Mouse (Mus musculus) liver, embryonic 13.5 days (tissue): ENCODE data around the gene Tprgl. TPM values are rescaled to one million over a fixed set of nuclear protein-coding genes. Genes with fewer than 3 reads are reported as not detected.
A peak's percentile ranks its signal among the peaks of the same experiment; 100 is the strongest.

Source experiments
- ATAC-seq: fragments of 200-750 bp; cut with Nextera tagmentation; 2 replicates; pipeline ENCODE4 v1.8.0; 2017; ENCODE audit warnings: low read depth, mild to moderate bottlenecking, moderate number of reproducible peaks, moderate library complexity
- DNase-seq: peaks from one replicate; pipeline ENCODE4 v3.0.0; 2022
- H3K27ac ChIP-seq: fragments of 300-500 bp; sonication (generic); 2 replicates; pipeline ENCODE4 v1.5.1; 2015; ENCODE audit warnings: moderate library complexity, mild to moderate bottlenecking, inconsistent platforms
- H3K27me3 ChIP-seq: fragments of 300-500 bp; sonication (generic); 2 replicates; pipeline ENCODE4 v1.6.1; 2015; ENCODE audit warnings: mild to moderate bottlenecking, inconsistent platforms
- H3K36me3 ChIP-seq: fragments of 300-500 bp; sonication (generic); 2 replicates; pipeline ENCODE4 v1.6.1; 2015; ENCODE audit warnings: mild to moderate bottlenecking, inconsistent platforms
- H3K4me1 ChIP-seq: fragments of 300-500 bp; sonication (generic); replicated peaks from 2 replicates; pipeline ENCODE4 v1.6.1; 2015; ENCODE audit warnings: inconsistent platforms
- H3K4me2 ChIP-seq: fragments of 300-500 bp; sonication (generic); 2 replicates; pipeline ENCODE4 v1.6.1; 2015; ENCODE audit warnings: inconsistent platforms, mild to moderate bottlenecking, moderate library complexity
- H3K4me3 ChIP-seq: fragments of 300-500 bp; sonication (generic); replicated peaks from 2 replicates; pipeline ENCODE4 v1.5.1; 2015; ENCODE audit warnings: mild to moderate bottlenecking, inconsistent platforms
- H3K9ac ChIP-seq: fragments of 300-500 bp; sonication (generic); 2 replicates; pipeline ENCODE4 v1.6.1; 2015; ENCODE audit warnings: mild to moderate bottlenecking, inconsistent platforms
- H3K9me3 ChIP-seq: fragments of 300-500 bp; sonication (generic); replicated peaks from 2 replicates; pipeline ENCODE4 v1.6.1; 2016; ENCODE audit warnings: inconsistent platforms
- WGBS: fragments of 180-500 bp; shearing (Covaris S2); methylation state at CpG from one replicate; pipeline ENCODE4 v1.1.7; 2015; ENCODE audit not compliant: insufficient replicate concordance; 5-methylcytosine and 5-hydroxymethylcytosine counted together
- polyA plus RNA-seq: library from polyadenylated mRNA; unstranded; fragments of >200 nt; fragmentation: Nextera tagmentation; extraction: Ambion mirVana; gene quantifications from 2 replicates; pipeline ENCODE4 v1.2.1, GENCODE M21; 2015

Gene Tprgl
- polyA plus RNA-seq, 1 experiment from 2014 or later, result 145 TPM

DNA sequence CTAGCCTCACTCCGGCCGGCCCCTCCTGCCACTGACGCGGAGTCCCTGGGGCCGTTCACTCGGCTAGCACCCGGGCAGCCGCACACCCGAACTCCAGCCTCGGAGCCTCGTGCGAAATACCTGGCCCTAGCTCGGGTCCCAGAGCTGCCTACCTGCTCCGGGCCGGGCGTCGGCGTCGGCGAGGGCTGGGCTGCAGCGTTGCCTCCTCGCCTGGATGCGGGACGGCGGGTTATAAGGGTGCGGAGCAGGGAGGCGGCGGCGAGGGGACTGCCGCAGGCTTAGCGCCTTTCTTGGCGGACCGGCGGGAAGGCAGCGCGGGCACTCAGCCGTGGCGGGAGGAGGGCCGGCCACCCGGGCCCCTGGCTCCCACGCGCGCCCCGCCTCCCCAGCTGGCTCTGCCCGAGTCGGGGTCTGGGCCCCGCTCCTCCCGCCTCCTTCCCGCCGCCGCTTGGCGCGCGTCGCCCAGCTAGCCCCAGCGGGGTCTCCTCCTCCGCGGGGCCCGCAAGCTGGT lies 20.7 kb downstream of the Tprgl start:
- H3K36me3 ChIP-seq, result no peaks in the 10 kb centered on the region
- H3K4me1 ChIP-seq, result peaks cover 46% of the 10 kb centered on the region
- no peaks in the 10 kb centered on the region for H3K9me3 ChIP-seq
- H3K9ac ChIP-seq, result 0 out of 2 replicates have a peak overlapping the region, but pooled peaks have one; percentile 29
- no peak for ATAC-seq
- H3K27me3 ChIP-seq, result peaks cover 74% of the 10 kb centered on the region
- peak overlapping the region; percentile 96 for H3K4me2 ChIP-seq
- H3K4me3 ChIP-seq, result peak overlapping the region; percentile 86
- 1% methylated on average over 59 of the region's 59 CpGs for WGBS
- DNase-seq, result no peak
- H3K27ac ChIP-seq, result no peak overlapping the region

DNA sequence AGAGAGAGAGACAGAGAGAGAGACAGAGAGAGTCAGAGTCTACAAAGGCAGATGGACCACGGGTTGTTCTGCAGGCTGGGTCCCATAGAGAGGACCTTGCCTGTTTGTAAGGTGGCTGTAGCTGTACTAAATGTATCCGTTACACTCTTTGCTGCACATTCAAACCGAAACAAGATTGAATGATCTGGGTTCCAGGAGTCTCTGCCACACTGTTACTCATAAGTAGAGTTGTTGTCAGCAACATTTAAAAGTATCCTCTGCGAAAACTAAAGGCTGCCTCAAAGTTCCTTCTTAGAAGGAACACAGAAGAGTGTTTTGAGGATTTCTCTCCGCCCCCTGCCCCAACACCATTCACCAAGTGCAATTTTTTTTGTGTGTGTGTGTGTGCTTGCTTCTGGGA lies 23.3 kb downstream of the Tprgl start:
- Histone ChIP-seq H3K27ac (no peak overlapping the region), H3K4me1 (peaks cover 26% of the 10 kb centered on the region), H3K9me3 (no peaks in the 10 kb centered on the region), H3K4me3 (no peak overlapping the region), H3K9ac (no peak overlapping the region), H3K27me3 (peaks cover 97% of the 10 kb centered on the region), H3K36me3 (no peaks in the 10 kb centered on the region), H3K4me2 (no peak overlapping the region)
- ATAC-seq (no peak), DNase-seq (no peak)
- 46% methylated on average over 5 of the region's 5 CpGs for WGBS

DNA sequence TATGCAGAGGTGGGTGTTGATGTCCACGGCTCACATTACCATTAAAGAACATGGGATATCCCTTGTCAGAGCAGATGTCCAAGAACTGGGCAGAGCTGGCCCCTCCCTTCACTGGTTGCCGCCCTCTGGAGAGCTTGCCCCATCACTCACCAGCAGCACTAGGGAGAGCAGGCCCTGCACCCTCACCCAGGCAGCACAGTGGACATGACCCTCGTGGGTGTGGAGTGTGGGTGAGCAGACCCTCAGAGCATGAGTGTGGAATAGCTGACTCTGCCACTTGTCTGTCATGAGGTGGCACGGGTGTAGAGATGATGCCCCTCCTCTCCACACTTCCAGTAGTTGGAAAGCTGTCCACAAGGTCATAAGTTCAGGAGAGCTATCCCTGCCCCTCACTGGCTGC lies 25.7 kb downstream of the Tprgl start:
- WGBS, result 41% methylated on average over 4 of the region's 4 CpGs
- DNase-seq (no peak), ATAC-seq (no peak)
- H3K4me1 ChIP-seq, result peaks cover 5% of the 10 kb centered on the region; the same call in 1 of the 2 replicates
- H3K27ac ChIP-seq, result no peak overlapping the region
- peaks cover 92% of the 10 kb centered on the region for H3K27me3 ChIP-seq
- H3K9ac ChIP-seq, result no peak overlapping the region
- no peaks in the 10 kb centered on the region for H3K9me3 ChIP-seq
- no peak overlapping the region for H3K4me2 ChIP-seq
- H3K4me3 ChIP-seq, result no peak overlapping the region
- H3K36me3 ChIP-seq, result no peaks in the 10 kb centered on the region

DNA sequence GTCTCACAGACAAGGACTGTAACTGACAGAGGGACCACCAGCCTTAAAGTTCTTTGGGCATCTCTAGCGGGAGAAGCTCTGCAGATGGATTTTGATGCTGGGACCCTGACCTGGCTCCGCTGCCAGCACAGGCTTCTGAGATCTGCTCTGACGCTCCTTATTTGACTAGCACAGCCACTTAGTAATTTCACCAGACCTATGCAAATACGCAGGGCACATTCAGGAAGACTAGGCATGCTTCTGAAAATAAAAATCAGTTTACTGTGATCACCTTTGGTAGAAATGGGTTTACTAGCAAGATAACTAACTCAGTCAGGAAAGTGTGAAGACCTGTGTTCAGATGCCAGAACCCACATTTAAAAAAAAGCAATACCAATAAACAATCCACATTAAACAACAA lies 28.6 kb downstream of the Tprgl start:
- no peak overlapping the region for H3K4me2 ChIP-seq
- H3K36me3 ChIP-seq, result no peaks in the 10 kb centered on the region
- DNase-seq (no peak), ATAC-seq (no peak)
- no peak overlapping the region for H3K4me3 ChIP-seq
- WGBS, result 70% methylated on average over 4 of the region's 4 CpGs
- no peak overlapping the region for H3K9ac ChIP-seq
- no peaks in the 10 kb centered on the region for H3K9me3 ChIP-seq
- H3K4me1 ChIP-seq, result no peaks in the 10 kb centered on the region
- peaks cover 81% of the 10 kb centered on the region for H3K27me3 ChIP-seq
- no peak overlapping the region for H3K27ac ChIP-seq

DNA sequence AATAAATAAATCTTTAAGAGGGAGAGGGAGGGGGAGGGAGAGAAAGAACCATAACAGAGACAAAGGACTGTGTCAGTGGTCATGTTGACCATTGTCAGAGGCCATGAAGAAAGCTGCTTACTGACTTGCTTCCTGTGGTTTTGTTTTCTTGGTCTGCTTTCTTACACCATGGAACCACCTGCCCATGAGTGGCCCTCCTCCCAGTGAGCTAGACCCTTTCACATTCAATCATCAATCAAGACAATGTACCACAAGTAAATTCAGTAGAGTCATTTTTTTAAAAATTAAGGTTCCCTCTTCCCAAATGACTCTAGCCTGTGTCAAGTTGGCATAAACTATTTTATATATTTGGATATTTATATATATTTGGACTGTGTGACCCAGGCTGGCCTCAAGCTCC lies 30.5 kb downstream of the Tprgl start:
- DNase-seq, result no peak
- Histone ChIP-seq H3K9me3 (no peaks in the 10 kb centered on the region), H3K36me3 (no peaks in the 10 kb centered on the region), H3K4me2 (no peak overlapping the region), H3K4me3 (no peak overlapping the region), H3K27me3 (peaks cover 62% of the 10 kb centered on the region), H3K4me1 (no peaks in the 10 kb centered on the region), H3K9ac (no peak overlapping the region), H3K27ac (no peak overlapping the region)
- ATAC-seq, result no peak

DNA sequence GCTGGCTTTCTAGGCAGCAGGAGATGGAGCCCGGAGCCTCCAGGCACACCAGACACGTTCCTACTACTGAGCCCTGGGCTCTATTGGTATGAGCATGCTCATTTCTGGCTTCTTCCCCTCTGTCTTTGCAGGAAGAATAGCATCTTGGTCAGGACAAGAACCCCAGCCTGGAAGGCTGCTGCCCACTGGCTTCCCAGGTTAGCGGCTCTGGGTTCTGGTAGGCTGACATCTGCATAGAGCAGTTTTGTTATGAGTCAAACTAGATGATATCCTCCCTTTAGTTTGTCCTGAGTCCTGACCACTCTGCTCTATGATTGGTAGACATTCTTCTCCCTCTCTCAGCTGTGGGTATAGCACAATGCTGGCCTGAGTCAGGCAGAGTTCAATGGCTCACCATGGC lies 33.2 kb downstream of the Tprgl start:
- Histone ChIP-seq H3K9ac (no peak overlapping the region), H3K36me3 (no peaks in the 10 kb centered on the region), H3K27me3 (peaks cover 38% of the 10 kb centered on the region), H3K9me3 (no peaks in the 10 kb centered on the region), H3K4me1 (peaks cover 14% of the 10 kb centered on the region), H3K4me3 (no peak overlapping the region), H3K27ac (no peak overlapping the region), H3K4me2 (no peak overlapping the region)
- DNase-seq, result no peak
- WGBS, result 65% methylated on average over 3 of the region's 3 CpGs
- ATAC-seq, result no peak

DNA sequence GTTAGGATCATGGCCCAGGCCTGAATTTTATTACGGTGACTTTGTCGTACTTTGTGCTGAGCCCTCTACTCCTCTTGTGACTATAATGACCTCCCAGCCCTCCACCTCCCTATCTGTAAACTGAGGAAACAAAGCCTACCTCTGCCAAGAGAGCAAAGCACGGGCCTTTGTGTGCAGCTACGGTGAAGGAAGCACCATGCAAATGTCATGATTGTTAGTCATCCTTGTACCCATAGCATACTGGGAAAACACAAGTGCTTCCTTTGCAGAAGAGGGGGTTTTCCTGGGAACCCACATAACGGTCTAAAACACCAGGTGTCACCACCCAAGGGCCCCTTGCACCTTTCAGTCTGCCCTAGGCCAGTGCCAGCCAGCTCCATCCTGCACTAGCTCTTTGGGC lies 35.3 kb downstream of the Tprgl start:
- Histone ChIP-seq H3K4me2 (no peak overlapping the region), H3K9ac (no peak overlapping the region), H3K4me1 (peaks cover 35% of the 10 kb centered on the region), H3K9me3 (no peaks in the 10 kb centered on the region), H3K36me3 (no peaks in the 10 kb centered on the region), H3K27me3 (peaks cover 20% of the 10 kb centered on the region), H3K27ac (no peak overlapping the region), H3K4me3 (no peak overlapping the region)
- no peak for DNase-seq
- no peak for ATAC-seq
- 60% methylated on average over 5 of the region's 5 CpGs for WGBS

DNA sequence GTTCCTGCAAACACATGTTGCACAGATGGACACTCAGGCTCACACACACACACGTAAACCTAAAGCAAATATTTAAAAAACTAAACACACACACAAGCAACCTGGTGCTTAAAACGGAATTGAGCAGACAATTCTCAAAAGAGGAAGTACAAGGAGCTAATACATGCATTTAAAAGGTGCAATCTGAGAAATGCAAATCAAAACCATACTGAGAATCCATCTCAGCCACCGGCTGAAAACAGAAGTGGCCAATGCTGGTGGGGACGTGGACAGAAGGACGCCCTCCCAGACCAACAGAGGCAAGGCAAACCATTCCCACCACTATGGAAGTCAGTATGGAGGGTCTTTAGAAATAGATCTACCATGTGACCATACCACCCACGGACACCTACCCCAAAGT lies 36.9 kb downstream of the Tprgl start:
- WGBS, result 52% methylated on average over 6 of the region's 6 CpGs
- ATAC-seq, result no peak

DNA sequence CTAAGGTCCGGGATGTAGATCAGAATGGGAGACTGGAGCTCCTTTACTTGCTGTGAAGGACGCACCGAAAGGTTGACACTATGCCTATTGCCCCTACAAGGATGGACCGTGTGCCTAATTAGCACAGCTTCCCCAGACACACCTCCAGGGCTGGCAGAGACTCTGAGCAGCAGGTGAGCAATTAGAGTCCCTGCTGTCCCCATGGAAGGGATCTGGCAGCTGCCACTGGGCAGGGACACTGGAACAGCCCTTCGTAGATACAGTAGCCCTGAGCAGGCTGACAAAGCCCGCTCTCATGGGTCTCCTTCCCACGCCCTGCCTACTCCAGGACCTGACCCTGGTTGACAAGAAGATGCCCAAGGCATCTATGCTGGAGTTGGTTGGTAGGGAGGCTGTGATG lies 38.1 kb downstream of the Tprgl start:
- no peak overlapping the region for H3K4me3 ChIP-seq
- H3K4me1 ChIP-seq, result peaks cover 62% of the 10 kb centered on the region
- peak overlapping the region; percentile 91 for H3K27ac ChIP-seq
- no peaks in the 10 kb centered on the region for H3K9me3 ChIP-seq
- H3K27me3 ChIP-seq, result 0 out of 2 replicates have a peak, but pooled peaks cover 2% of the 10 kb centered on the region
- ATAC-seq (peak; percentile 18), DNase-seq (no peak)
- peak overlapping the region; percentile 64 for H3K9ac ChIP-seq
- H3K36me3 ChIP-seq, result no peaks in the 10 kb centered on the region
- WGBS, result 54% methylated on average over 7 of the region's 7 CpGs
- peak overlapping the region; percentile 59 for H3K4me2 ChIP-seq

More for the DNA sequence above, 36.9 kb downstream of the Tprgl start:
- H3K4me3 ChIP-seq, result no peak overlapping the region
- no peak for DNase-seq
- H3K4me2 ChIP-seq, result no peak overlapping the region
- peaks cover 11% of the 10 kb centered on the region; the same call in 1 of the 2 replicates for H3K27me3 ChIP-seq
- peaks cover 50% of the 10 kb centered on the region for H3K4me1 ChIP-seq
- no peak overlapping the region for H3K27ac ChIP-seq
- no peaks in the 10 kb centered on the region for H3K36me3 ChIP-seq
- no peak overlapping the region for H3K9ac ChIP-seq
- H3K9me3 ChIP-seq, result no peaks in the 10 kb centered on the region

DNA sequence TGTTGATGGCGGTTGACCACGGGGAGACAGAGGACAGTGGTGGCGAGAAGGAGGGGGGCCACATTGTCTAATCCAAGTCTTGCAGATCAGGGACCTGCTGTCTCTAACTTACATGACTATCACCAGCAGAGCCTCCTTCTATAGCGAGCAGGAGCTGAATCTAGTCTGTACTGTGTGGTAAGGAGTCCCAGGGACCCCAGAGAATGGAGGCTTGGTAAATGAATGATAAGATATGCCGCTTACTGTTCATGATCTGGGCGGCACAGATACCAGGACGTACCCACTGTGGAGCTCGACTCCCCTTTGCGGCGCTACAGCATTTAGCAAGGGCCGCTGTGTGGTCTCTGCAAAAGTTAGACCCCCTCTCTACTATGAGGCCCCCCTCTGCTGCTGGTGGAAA lies 38.7 kb downstream of the Tprgl start:
- Histone ChIP-seq H3K27ac (peak overlapping the region; percentile 91), H3K4me1 (peaks cover 68% of the 10 kb centered on the region), H3K36me3 (no peaks in the 10 kb centered on the region), H3K4me2 (peak overlapping the region; percentile 59), H3K9ac (peak overlapping the region; percentile 64), H3K9me3 (no peaks in the 10 kb centered on the region), H3K27me3 (no peaks in the 10 kb centered on the region), H3K4me3 (peak overlapping the region; percentile 14; the same call in 1 of the 2 replicates)
- ATAC-seq, result peak; percentile 96
- 16% methylated on average over 11 of the region's 11 CpGs for WGBS
- peak; percentile 67 for DNase-seq

DNA sequence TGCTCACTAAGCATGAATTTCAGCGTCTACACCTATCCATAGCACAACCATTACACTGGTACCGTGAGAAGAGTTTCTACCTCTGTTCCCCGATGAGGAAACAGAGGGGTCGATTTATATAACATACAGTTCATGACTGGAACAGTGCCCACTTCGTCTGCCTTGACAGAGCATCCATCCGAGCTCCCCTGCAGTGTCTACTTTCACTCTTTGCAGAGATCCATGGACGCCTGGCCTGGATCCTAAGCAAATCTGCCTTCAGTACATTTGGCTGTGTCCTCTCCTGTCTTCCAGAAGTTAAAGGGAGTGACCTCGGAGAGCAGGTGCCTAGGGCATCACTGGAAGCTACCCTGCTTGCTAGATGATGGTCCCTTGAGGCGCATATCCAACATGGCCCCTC lies 41.3 kb downstream of the Tprgl start:
- H3K27ac ChIP-seq, result peak overlapping the region; percentile 69
- ATAC-seq, result no peak
- no peak overlapping the region for H3K4me2 ChIP-seq
- H3K27me3 ChIP-seq, result no peaks in the 10 kb centered on the region
- H3K9ac ChIP-seq, result no peak overlapping the region
- DNase-seq, result no peak
- H3K9me3 ChIP-seq, result no peaks in the 10 kb centered on the region
- H3K4me1 ChIP-seq, result peaks cover 75% of the 10 kb centered on the region
- no peaks in the 10 kb centered on the region for H3K36me3 ChIP-seq
- 69% methylated on average over 9 of the region's 9 CpGs for WGBS
- no peak overlapping the region for H3K4me3 ChIP-seq

DNA sequence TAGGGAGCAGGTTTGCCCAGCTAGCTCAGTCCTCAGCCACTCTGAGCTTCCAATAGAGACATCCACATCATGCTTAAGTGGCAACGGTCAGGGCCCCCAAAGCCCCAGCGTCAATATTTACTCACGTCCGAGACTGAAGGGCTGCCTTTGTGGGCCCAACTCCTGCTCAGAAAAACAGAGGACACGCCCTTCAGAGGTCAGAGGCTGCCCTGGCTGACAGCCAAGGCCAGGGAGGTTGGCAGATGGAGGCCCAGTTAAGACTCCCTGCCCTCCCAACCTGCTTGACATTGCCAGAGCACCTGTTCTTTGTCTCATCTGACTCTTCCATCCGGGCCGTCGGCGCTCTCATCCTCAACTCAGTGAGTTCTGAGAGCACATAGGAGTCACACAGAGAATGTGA lies 41.7 kb downstream of the Tprgl start:
- Histone ChIP-seq H3K9me3 (no peaks in the 10 kb centered on the region), H3K4me2 (peak overlapping the region; percentile 18; the same call in 1 of the 2 replicates), H3K27me3 (no peaks in the 10 kb centered on the region), H3K4me1 (peaks cover 75% of the 10 kb centered on the region), H3K36me3 (no peaks in the 10 kb centered on the region), H3K27ac (peak overlapping the region; percentile 69), H3K9ac (peak overlapping the region; percentile 33; the same call in 1 of the 2 replicates), H3K4me3 (no peak overlapping the region)
- peak; percentile 26 for DNase-seq
- ATAC-seq, result 0 out of 2 replicates have a peak, but pooled peaks have one; percentile 13
- WGBS, result 51% methylated on average over 9 of the region's 9 CpGs
